Mouse (Mus musculus): Measurements from ENCODE around the gene Lrmda. TPM values are rescaled to one million over a fixed set of nuclear protein-coding genes. Genes with fewer than 3 reads are reported as not detected.

Gene Lrmda
- total RNA-seq, 4 experiments from 2014 or later: 1.2 to 2.4 (median 1.3) TPM

DNA sequence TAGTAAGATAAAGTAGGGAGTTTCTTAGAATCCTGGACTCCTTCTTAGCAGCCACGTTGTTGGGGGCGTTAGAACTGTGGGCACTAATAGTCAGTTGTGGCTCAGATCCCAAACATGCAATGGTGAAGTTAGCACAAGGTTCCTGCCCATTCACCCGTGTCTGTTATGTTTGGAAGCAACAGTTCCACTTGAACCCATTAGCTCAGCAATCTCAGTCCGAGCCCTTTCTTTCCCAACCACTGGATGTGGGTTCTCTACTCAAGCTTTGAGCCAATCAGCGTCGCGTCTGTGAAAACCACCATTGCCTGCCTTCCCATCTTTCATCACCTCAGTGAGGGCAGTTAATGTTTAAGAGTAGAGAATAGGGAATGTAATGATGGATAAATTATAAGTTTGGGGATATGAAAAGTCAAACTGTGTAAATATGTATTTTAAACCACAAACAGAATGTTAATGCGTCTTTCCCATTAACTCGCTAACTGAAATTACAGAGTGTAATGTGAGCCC lies 610.9 kb downstream of the Lrmda start:
- DNase-seq (ENCODE audit: low spot score in 2 of 2): no peak

GRCm38 (mm10) chr14:22633612-22634011 lies 614.1 kb downstream of the Lrmda start:
- DNase-seq (ENCODE audit: low spot score in 2 of 2): no peak

GRCm38 (mm10) chr14:22643494-22643893 lies 624.0 kb downstream of the Lrmda start:
- no peak for DNase-seq (ENCODE audit: low spot score in 2 of 2)

DNA sequence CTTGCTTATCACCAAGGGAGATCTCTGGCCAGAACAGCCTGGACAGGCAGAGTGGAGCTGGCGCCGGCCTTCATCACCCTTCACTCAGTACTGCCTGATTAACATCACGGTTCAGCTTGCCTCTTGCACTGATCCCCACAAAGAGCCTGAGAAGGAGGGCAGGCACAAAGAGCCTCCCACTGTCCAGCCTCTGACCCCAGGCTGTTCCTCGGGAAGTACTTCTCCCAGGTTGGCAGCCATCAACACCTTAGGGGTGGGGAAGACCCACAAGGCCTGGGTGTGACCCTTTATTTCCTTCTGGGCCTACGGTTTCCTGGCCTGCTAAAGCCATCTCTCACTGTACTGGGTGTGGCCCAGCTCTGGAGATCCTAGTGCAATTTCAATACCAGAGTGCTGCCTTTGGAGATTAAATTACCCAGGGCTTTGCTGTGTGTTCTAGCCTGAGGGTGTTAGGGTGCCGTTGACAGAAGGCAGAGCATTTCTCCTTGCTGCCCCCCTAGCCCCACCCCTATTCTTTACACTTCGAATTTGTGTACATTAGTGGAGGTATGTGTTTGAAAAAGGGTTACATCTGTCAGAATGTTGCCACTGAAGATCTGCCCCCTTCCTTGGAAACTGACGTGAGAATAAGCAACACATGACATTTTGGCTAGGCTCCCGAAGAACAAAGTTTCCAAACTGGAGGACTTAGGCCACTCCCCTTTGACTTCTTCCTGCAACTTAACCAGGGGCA lies 628.5 kb downstream of the Lrmda start:
- DNase-seq (ENCODE audit: low spot score in 2 of 2): no peak

DNA sequence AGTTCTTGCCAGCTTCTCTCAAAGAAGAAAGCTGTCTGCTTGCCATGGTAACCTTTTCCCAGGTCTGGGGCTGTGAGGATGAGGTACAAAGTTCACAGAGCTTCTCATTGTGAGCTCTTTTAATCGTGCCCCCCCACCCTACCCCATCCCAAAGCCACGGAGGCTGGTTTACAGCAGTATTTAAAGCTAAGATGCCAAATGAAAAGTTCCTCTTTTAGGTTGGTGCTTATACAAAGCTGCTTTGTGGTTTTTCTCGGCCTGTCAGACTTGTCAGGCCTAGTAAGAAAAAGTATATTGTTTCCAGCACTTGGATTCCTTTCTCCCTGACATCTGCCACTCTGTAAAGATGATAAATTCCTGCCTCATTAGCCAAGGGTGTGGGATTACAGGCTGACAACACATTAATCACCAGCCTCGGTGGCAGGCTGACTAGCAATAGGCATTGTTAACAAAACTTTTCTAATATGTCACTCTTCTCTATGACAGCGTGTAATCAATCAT lies 629.9 kb downstream of the Lrmda start:
- no peak for DNase-seq (ENCODE audit: low spot score in 2 of 2)

GRCm38 (mm10) chr14:22649985-22650984 lies 630.8 kb downstream of the Lrmda start:
- DNase-seq (ENCODE audit: low spot score in 2 of 2): no peak

- no peak for DNase-seq (ENCODE audit: low spot score in 2 of 2)
These were observed 631.8 kb downstream of the Lrmda start for GRCm38 (mm10) chr14:22651131-22651952.

- DNase-seq (ENCODE audit: low spot score in 2 of 2): no peak
These were observed 643.0 kb downstream of the Lrmda start for GRCm38 (mm10) chr14:22662496-22662895.

GRCm38 (mm10) chr14:22666437-22666836 lies 646.9 kb downstream of the Lrmda start:
- DNase-seq (ENCODE audit: low spot score in 2 of 2): no peak

- DNase-seq (ENCODE audit: low spot score in 2 of 2): no peak
These were observed 648.8 kb downstream of the Lrmda start for GRCm38 (mm10) chr14:22668302-22668701.

DNA sequence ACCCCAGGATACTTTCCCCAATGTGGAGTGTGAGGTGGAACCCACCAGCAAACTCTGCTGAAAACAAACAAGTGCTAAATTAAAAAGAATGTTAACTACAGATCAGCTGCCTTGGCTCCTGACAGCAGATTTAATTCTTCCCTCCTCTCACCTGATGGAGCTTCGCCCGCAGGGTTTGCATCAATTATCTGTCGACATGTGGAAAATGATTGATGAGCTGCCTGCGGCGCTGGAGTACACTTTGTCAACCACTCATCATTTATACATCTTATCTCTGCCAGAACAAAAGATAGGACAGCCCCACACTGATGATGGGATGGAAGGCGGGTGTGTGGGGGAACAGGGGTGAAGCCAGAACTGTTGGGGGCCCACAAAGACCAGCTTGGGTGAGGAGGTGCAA lies 649.2 kb downstream of the Lrmda start:
- no peak for DNase-seq (ENCODE audit: low spot score in 2 of 2)

- DNase-seq (ENCODE audit: low spot score in 2 of 2): no peak
These were observed 654.1 kb downstream of the Lrmda start for GRCm38 (mm10) chr14:22673581-22673980.

- DNase-seq (ENCODE audit: low spot score in 2 of 2): no peak
These were observed 659.6 kb downstream of the Lrmda start for GRCm38 (mm10) chr14:22679008-22679704.

- DNase-seq (ENCODE audit: low spot score in 2 of 2): no peak
These were observed 660.5 kb downstream of the Lrmda start for GRCm38 (mm10) chr14:22679705-22680643.

- no peak for DNase-seq (ENCODE audit: low spot score in 2 of 2)
These were observed 667.4 kb downstream of the Lrmda start for GRCm38 (mm10) chr14:22686886-22687285.

- no peak for DNase-seq (ENCODE audit: low spot score in 2 of 2)
These were observed 668.9 kb downstream of the Lrmda start for GRCm38 (mm10) chr14:22688399-22688798.

DNA sequence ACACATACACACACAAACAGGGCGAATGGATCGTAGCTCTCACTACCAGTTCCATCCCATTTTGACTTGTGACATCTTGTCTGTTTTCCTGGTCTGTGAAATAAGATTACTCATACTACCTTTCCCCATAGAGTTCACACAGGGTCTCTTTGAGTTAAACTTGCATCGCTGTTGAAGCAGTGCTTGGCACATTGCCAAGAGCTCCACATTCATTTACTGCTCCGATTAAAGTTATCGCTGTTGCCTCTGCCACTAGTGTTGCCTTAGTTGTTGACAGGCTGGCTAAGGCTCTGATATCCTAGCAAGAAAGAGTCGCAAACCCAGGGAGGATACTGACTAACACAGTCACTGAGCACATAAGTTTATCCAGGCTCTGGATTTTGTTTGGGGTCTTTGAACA lies 675.9 kb downstream of the Lrmda start:
- DNase-seq (ENCODE audit: low spot score in 2 of 2): no peak

GRCm38 (mm10) chr14:22695931-22696365 lies 676.4 kb downstream of the Lrmda start:
- no peak for DNase-seq (ENCODE audit: low spot score in 2 of 2)

DNA sequence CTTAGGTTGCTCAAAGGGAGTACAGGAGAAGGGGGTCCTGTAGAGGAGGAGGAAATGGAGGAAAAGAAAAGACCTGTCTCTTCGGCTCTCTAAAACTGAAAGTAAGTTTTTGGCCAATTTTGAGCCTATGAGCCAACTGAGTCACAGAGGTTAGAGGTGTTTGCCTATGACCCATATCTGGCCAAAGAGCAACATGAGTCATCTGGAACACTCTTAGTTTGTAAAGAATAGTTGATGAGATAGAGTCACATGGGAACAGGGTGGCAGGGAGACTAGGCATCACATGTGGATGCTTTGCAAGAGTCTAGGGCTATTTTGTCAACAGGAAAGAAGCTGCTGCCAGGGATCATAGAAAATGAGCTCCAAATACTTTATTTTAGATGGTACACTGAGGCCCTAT lies 680.7 kb downstream of the Lrmda start:
- DNase-seq (ENCODE audit: low spot score in 2 of 2): no peak

All from left cerebral cortex, adult 8-10 months (tissue).